Mouse (Mus musculus): Measurements from ENCODE around the gene Crispld2. TPM values are rescaled to one million over a fixed set of nuclear protein-coding genes. Genes with fewer than 3 reads are reported as not detected.

Crispld2 gene
- polyA plus RNA-seq, 1 experiment from 2014 or later: 10.1 TPM

- no peaks in the 10 kb centered on the region for H3K27me3 ChIP-seq (ENCODE audit: insufficient read depth, low read length)
- 32% methylated on average over 4 of the region's 4 CpGs for WGBS
Observed at GRCm38 (mm10) chr8:120051006-120051405, 58.8 kb downstream of the Crispld2 start.

GRCm38 (mm10) chr8:120051908-120052307, 59.7 kb downstream of the Crispld2 start:
- Histone ChIP-seq H3K4me3 (ENCODE audit: low read length) (no peak overlapping the region), H3K4me1 (ENCODE audit: insufficient read depth, low read length) (no peaks in the 10 kb centered on the region; the same call in 1 of the 2 replicates), H3K27me3 (ENCODE audit: insufficient read depth, low read length) (no peaks in the 10 kb centered on the region), H3K27ac (ENCODE audit: low read length) (no peak overlapping the region), H3K4me2 (replicated peaks; ENCODE audit: low read depth, low read length) (no peak overlapping the region), H3K9ac (replicated peaks; ENCODE audit: low read length) (no peak overlapping the region), H3K9me3 (ENCODE audit: low read length) (peaks cover 5% of the 10 kb centered on the region; the same call in 1 of the 2 replicates), H3K36me3 (ENCODE audit: insufficient read depth, low read length) (no peaks in the 10 kb centered on the region)
- WGBS: 89% methylated on average over 4 of the region's 4 CpGs
- no peak for ATAC-seq (ENCODE audit: low FRiP score, low TSS enrichment)

More at GRCm38 (mm10) chr8:120051006-120051405, 58.8 kb downstream of the Crispld2 start:
- no peak for ATAC-seq (ENCODE audit: low FRiP score, low TSS enrichment)
- Histone ChIP-seq H3K9ac (replicated peaks; ENCODE audit: low read length) (no peak overlapping the region), H3K36me3 (ENCODE audit: insufficient read depth, low read length) (no peaks in the 10 kb centered on the region), H3K27ac (ENCODE audit: low read length) (no peak overlapping the region), H3K9me3 (ENCODE audit: low read length) (no peaks in the 10 kb centered on the region; the same call in 1 of the 2 replicates), H3K4me3 (ENCODE audit: low read length) (no peak overlapping the region), H3K4me1 (ENCODE audit: insufficient read depth, low read length) (peaks cover 3% of the 10 kb centered on the region; the same call in 1 of the 2 replicates), H3K4me2 (replicated peaks; ENCODE audit: low read depth, low read length) (no peak overlapping the region)

GRCm38 (mm10) chr8:120052318-120052717, 60.1 kb downstream of the Crispld2 start:
- no peak overlapping the region for H3K9ac ChIP-seq (replicated peaks; ENCODE audit: low read length)
- H3K9me3 ChIP-seq (ENCODE audit: low read length): peaks cover 5% of the 10 kb centered on the region; the same call in 1 of the 2 replicates
- H3K36me3 ChIP-seq (ENCODE audit: insufficient read depth, low read length): no peaks in the 10 kb centered on the region
- 71% methylated on average over 8 of the region's 8 CpGs for WGBS
- H3K4me3 ChIP-seq (ENCODE audit: low read length): no peak overlapping the region
- H3K27me3 ChIP-seq (ENCODE audit: insufficient read depth, low read length): no peaks in the 10 kb centered on the region
- no peaks in the 10 kb centered on the region for H3K4me1 ChIP-seq (ENCODE audit: insufficient read depth, low read length)
- no peak for ATAC-seq (ENCODE audit: low FRiP score, low TSS enrichment)
- H3K27ac ChIP-seq (ENCODE audit: low read length): no peak overlapping the region
- no peak overlapping the region for H3K4me2 ChIP-seq (replicated peaks; ENCODE audit: low read depth, low read length)

- no peak overlapping the region for H3K4me2 ChIP-seq (replicated peaks; ENCODE audit: low read depth, low read length)
- H3K9ac ChIP-seq (replicated peaks; ENCODE audit: low read length): no peak overlapping the region
- 87% methylated on average over 3 of the region's 3 CpGs for WGBS
- H3K27me3 ChIP-seq (ENCODE audit: insufficient read depth, low read length): no peaks in the 10 kb centered on the region
- no peak overlapping the region for H3K4me3 ChIP-seq (ENCODE audit: low read length)
- H3K9me3 ChIP-seq (ENCODE audit: low read length): peaks cover 5% of the 10 kb centered on the region; the same call in 1 of the 2 replicates
- H3K36me3 ChIP-seq (ENCODE audit: insufficient read depth, low read length): no peaks in the 10 kb centered on the region
- no peaks in the 10 kb centered on the region for H3K4me1 ChIP-seq (ENCODE audit: insufficient read depth, low read length)
- ATAC-seq (ENCODE audit: low FRiP score, low TSS enrichment): no peak
- no peak overlapping the region for H3K27ac ChIP-seq (ENCODE audit: low read length)
Observed at GRCm38 (mm10) chr8:120054833-120055232, 62.6 kb downstream of the Crispld2 start.

DNA sequence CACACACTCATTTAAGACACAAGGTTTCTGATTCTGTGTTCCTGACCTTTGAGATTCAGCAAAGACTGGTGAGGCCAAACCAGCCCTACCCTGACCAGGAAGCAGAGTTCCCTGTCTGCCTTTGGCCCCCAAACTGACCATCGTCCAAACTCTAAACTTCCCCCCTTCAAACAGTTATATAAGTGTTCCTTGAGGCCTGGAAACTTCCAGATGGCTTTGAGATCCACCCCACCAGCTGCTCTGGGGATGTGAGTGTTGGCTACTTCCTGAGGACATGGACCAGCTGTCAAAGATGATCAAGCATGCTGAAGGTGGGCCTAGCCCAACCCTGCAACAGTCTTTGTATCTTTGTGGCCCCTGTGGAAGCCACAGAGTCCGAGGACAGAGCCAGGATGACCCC, 64.8 kb downstream of the Crispld2 start:
- no peak for ATAC-seq (ENCODE audit: low FRiP score, low TSS enrichment)
- no peaks in the 10 kb centered on the region for H3K4me1 ChIP-seq (ENCODE audit: insufficient read depth, low read length)
- H3K9me3 ChIP-seq (ENCODE audit: low read length): peaks cover 5% of the 10 kb centered on the region; the same call in 1 of the 2 replicates
- H3K4me2 ChIP-seq (replicated peaks; ENCODE audit: low read depth, low read length): no peak overlapping the region
- H3K36me3 ChIP-seq (ENCODE audit: insufficient read depth, low read length): no peaks in the 10 kb centered on the region
- WGBS: 70% methylated on average over 2 of the region's 2 CpGs
- H3K9ac ChIP-seq (replicated peaks; ENCODE audit: low read length): no peak overlapping the region
- no peak overlapping the region for H3K4me3 ChIP-seq (ENCODE audit: low read length)
- no peaks in the 10 kb centered on the region for H3K27me3 ChIP-seq (ENCODE audit: insufficient read depth, low read length)
- H3K27ac ChIP-seq (ENCODE audit: low read length): no peak overlapping the region

- Histone ChIP-seq H3K4me1 (ENCODE audit: insufficient read depth, low read length) (peaks cover 1% of the 10 kb centered on the region; the same call in 1 of the 2 replicates), H3K9ac (replicated peaks; ENCODE audit: low read length) (no peak overlapping the region), H3K4me3 (ENCODE audit: low read length) (no peak overlapping the region), H3K27ac (ENCODE audit: low read length) (no peak overlapping the region), H3K9me3 (ENCODE audit: low read length) (0 out of 2 replicates have a peak, but pooled peaks cover 3% of the 10 kb centered on the region), H3K36me3 (ENCODE audit: insufficient read depth, low read length) (no peaks in the 10 kb centered on the region), H3K27me3 (ENCODE audit: insufficient read depth, low read length) (no peaks in the 10 kb centered on the region), H3K4me2 (replicated peaks; ENCODE audit: low read depth, low read length) (no peak overlapping the region)
- ATAC-seq (ENCODE audit: low FRiP score, low TSS enrichment): no peak
- 88% methylated on average over 14 of the region's 14 CpGs for WGBS
Observed at GRCm38 (mm10) chr8:120062742-120063141, 70.5 kb downstream of the Crispld2 start.

GRCm38 (mm10) chr8:120063326-120063725, 71.1 kb downstream of the Crispld2 start:
- 0 out of 2 replicates have a peak, but pooled peaks cover 3% of the 10 kb centered on the region for H3K9me3 ChIP-seq (ENCODE audit: low read length)
- H3K9ac ChIP-seq (replicated peaks; ENCODE audit: low read length): no peak overlapping the region
- H3K4me1 ChIP-seq (ENCODE audit: insufficient read depth, low read length): peaks cover 7% of the 10 kb centered on the region
- no peak overlapping the region for H3K27ac ChIP-seq (ENCODE audit: low read length)
- 61% methylated on average over 3 of the region's 3 CpGs for WGBS
- no peaks in the 10 kb centered on the region for H3K27me3 ChIP-seq (ENCODE audit: insufficient read depth, low read length)
- H3K36me3 ChIP-seq (ENCODE audit: insufficient read depth, low read length): no peaks in the 10 kb centered on the region
- no peak overlapping the region for H3K4me3 ChIP-seq (ENCODE audit: low read length)
- H3K4me2 ChIP-seq (replicated peaks; ENCODE audit: low read depth, low read length): no peak overlapping the region
- no peak for ATAC-seq (ENCODE audit: low FRiP score, low TSS enrichment)

- no peak for ATAC-seq (ENCODE audit: low FRiP score, low TSS enrichment)
- Histone ChIP-seq H3K9ac (replicated peaks; ENCODE audit: low read length) (no peak overlapping the region), H3K4me1 (ENCODE audit: insufficient read depth, low read length) (peaks cover 10% of the 10 kb centered on the region), H3K36me3 (ENCODE audit: insufficient read depth, low read length) (no peaks in the 10 kb centered on the region), H3K27ac (ENCODE audit: low read length) (no peak overlapping the region), H3K4me2 (replicated peaks; ENCODE audit: low read depth, low read length) (no peak overlapping the region), H3K27me3 (ENCODE audit: insufficient read depth, low read length) (no peaks in the 10 kb centered on the region), H3K4me3 (ENCODE audit: low read length) (no peak overlapping the region), H3K9me3 (ENCODE audit: low read length) (0 out of 2 replicates have a peak, but pooled peaks cover 3% of the 10 kb centered on the region)
- 89% methylated on average over 8 of the region's 8 CpGs for WGBS
Observed at GRCm38 (mm10) chr8:120065611-120066010, 73.4 kb downstream of the Crispld2 start.

DNA sequence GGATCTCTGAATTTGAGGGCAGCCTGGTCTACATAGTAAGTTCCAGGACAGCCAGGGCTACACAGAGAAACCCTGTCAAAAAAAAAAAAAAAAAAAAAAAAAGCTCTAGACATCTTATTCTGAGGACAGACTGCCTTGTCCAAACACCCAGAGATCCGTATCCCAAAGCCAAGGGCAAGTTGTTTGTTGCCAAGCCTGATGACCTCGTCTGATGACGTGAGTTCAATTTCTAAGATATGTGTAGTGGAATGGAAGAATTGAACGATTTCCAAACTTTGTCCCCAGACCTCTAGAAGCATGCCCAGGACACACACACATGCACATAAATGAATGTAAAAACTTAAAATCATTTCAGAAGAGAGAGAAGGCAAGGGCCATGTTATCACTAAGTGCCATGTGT, 74.0 kb downstream of the Crispld2 start:
- ATAC-seq (ENCODE audit: low FRiP score, low TSS enrichment): no peak
- Histone ChIP-seq H3K36me3 (ENCODE audit: insufficient read depth, low read length) (no peaks in the 10 kb centered on the region), H3K9me3 (ENCODE audit: low read length) (0 out of 2 replicates have a peak, but pooled peaks cover 3% of the 10 kb centered on the region), H3K27ac (ENCODE audit: low read length) (no peak overlapping the region), H3K27me3 (ENCODE audit: insufficient read depth, low read length) (no peaks in the 10 kb centered on the region), H3K4me1 (ENCODE audit: insufficient read depth, low read length) (peaks cover 10% of the 10 kb centered on the region), H3K4me3 (ENCODE audit: low read length) (no peak overlapping the region), H3K9ac (replicated peaks; ENCODE audit: low read length) (no peak overlapping the region), H3K4me2 (replicated peaks; ENCODE audit: low read depth, low read length) (no peak overlapping the region)
- 83% methylated on average over 4 of the region's 4 CpGs for WGBS

DNA sequence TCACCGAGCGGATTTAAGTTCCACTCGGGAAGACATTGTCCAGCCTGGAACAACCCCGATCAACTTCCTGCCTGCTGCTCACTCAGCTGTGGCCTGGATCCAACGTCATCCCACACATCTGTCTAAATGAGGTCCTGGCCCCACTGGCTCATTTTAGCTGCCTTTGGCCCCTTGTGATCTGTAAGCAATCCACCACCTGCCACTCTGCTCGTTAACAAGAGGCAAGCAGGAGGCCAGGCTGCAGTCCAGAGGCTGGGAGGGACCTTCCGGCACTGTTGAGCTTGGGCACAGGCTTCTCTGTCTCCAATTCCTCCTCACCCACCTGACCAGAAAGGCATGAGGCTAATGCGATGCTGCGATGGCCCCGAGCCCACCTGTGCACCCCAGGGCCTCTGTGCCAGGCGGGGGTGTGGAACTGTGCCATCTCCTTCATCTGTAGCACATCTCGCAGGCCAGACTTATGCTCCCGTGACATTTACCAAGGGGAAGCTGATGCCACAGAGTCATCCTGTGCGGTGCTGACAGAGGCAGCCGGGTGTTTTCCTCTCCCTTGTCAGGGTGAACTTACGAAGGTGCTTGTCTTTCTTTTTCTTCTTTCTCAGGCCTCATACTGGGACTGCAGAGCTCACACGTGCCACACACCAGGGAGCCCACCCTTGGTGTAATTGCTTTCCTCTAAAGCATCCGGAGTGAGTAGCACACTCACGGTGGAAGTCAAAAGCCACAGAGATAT, 75.9 kb downstream of the Crispld2 start:
- peaks cover 22% of the 10 kb centered on the region for H3K4me1 ChIP-seq (ENCODE audit: insufficient read depth, low read length)
- no peak overlapping the region for H3K4me3 ChIP-seq (ENCODE audit: low read length)
- no peak overlapping the region for H3K4me2 ChIP-seq (replicated peaks; ENCODE audit: low read depth, low read length)
- 21% methylated on average over 19 of the region's 19 CpGs for WGBS
- peak; percentile 55 for ATAC-seq (ENCODE audit: low FRiP score, low TSS enrichment)
- no peaks in the 10 kb centered on the region for H3K27me3 ChIP-seq (ENCODE audit: insufficient read depth, low read length)
- H3K9me3 ChIP-seq (ENCODE audit: low read length): 0 out of 2 replicates have a peak, but pooled peaks cover 3% of the 10 kb centered on the region
- H3K27ac ChIP-seq (ENCODE audit: low read length): no peak overlapping the region
- H3K36me3 ChIP-seq (ENCODE audit: insufficient read depth, low read length): no peaks in the 10 kb centered on the region
- no peak overlapping the region for H3K9ac ChIP-seq (replicated peaks; ENCODE audit: low read length)

Data from kidney, embryonic 16.5 days (tissue).